Mouse (Mus musculus) monocyte, adult 2 months (primary cell): ENCODE data around the gene 1700010I14Rik.

ENCODE experiments used
- DNase-seq, 2 experiments: peaks; one replicate each; pipeline ENCODE4 v3.0.0; 2022; ENCODE audit warnings: low spot score in 2 of 2, low read depth in 1 of 2

1700010I14Rik gene

DNA sequence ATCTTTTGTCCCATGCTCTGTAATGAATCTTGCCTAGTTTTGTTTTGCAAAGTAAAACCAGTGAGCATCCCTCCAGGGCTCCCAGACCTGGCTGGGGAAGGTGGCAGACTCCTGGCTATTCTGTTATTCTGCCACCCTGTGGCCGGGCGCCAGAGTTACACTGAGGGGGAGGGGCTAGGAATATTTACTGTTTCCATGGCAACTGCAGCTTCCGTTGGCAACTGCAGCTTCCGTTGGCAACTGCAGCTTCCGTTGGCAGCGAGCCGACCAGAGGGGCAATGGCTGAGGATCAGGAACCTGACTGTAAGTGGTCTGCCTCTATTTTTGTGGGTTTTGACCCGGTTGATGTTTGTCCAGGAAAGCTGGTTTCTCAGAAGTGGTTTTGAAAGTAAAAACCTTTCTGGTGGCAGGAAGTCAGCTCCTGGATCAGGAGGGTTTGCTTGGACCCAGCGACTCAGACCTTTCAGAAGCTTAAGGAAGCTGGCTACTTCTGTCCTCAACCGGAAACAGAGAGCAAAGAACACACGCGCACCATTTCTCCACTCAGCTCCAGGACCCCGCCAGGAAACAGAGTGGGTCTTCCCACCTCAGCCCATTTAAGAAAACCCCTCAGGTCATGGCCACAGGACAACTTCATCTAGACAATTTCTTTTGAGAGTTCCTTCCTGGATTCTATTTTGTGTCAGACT is at the start of gene 1700010I14Rik:
1700010I14Rik (plus strand) TSS at position 215 of the 689 bp plus-strand sequence.
- DNase-seq: peak; percentile 65 to 67

DNA sequence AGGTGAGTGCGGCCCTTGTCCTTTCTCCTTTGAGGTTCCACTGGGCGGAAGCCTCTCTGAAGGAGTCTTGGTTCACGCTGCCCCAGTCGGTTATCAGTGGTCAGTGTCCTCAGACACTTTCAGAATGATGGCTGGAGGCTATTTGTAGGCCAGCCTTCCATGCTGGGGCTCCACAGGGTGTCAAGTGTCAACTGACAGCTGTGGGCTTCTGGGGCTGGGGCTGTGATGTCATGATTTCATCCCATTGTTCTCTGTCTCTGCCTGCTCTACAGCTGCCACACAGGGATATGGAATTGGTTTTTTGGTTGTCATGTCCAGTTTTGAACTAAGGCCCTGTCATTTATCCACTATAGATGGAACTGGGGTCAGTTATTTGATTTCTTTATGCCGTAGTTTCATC is 36.5 kb upstream of the 1700010I14Rik start:
- no peak for DNase-seq

- DNase-seq: no peak
Observed at GRCm38 (mm10) chr17:8952951-8953350, 35.2 kb upstream of the 1700010I14Rik start.

DNA sequence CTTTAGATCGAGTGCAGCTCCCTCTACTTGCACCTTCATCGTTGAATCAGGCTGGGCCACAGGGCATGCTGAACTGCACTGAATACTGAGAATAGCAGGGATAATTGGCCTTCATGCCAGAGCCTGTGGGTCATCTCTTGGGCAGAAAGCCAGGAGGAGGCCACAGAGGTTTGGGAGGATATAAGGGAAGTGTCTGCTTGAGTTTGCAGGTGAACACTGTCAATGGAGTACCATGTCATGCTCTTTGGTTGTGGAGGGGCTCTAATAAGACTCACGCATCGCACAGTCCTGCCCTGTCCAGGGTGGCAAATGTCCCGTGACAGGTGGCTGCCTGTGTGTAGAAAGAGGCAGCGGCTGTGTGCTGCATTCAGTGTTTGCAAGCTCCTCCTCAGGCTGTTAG is 30.0 kb upstream of the 1700010I14Rik start:
- no peak for DNase-seq

DNA sequence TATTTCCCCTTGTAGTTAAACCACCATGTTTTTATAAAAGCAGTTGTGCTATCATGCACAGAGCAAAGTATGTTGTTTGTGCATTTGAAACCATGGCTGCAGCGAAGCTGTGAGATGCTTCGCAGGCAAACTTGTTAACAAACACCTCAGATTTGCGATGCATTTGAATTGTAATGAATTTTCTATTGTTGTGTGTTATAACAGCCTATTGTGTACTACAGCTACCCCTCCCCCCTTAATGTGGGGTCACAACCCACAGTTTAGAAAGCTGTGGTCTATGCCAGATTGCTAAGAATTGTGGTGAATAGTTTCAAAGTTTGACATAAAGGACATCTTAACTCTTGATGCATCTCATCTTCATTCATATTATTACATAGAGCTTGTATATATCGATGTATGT is 27.7 kb upstream of the 1700010I14Rik start:
- no peak for DNase-seq

DNA sequence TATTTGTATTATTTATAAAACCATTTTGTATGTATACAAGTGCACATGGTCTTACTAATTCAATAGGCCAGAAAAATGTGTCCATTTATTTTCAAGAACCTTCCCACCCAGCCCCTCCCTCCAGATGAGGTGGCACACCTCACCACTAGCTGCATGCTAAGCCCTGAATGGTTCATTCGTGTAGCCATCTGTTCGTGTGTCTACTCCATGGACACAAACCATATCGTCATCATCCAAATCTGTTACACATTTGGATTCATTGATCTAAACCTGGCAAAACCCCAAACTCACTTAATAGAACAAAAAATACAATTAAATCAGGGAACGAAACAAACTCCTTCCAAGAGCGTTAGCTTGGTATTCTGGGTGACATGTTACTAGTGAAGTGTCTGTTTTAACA is 27.0 kb upstream of the 1700010I14Rik start:
- no peak for DNase-seq

GRCm38 (mm10) chr17:8961644-8962043 is 26.5 kb upstream of the 1700010I14Rik start:
- no peak for DNase-seq

DNA sequence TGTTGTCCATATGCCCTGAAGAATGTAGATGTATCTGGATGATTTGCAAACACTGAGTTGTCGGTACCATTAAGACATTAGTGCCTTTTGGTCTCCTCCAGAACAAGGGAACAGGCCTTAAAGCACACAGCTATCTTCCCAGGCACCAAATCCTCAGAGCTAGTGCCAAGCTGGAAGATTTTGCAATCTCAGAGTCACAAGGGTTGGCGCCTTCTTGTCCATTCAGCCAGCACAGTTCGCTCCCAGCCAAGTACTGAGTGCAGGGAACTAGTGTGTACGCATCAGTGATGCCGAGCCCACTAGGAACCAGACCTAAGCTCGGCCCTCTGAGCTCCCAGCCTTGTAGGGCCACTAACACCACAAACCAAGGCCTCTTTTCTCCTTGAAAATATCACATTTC is 23.0 kb upstream of the 1700010I14Rik start:
- no peak for DNase-seq

GRCm38 (mm10) chr17:8972152-8972854 is 15.8 kb upstream of the 1700010I14Rik start:
- no peak for DNase-seq

DNA sequence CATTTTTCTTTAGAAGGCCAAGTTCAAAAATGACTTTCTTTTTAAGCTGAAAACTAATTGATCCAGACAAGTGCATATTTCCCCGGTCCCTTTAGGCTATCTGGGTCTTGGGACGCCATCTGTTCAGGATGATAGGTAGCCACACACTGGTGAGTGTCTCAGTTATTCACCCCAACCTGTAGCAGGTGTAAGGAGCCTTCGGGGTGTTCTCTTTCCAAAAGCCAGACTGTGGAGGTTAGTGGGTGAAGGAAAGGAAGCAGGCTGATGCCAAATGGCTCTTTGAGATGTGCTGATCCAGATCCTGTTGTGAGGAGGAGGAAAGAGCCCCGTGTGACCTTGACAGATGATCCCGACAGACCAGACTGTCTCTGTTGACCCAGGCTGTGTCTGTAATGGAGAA is 14.8 kb upstream of the 1700010I14Rik start:
- no peak for DNase-seq

DNA sequence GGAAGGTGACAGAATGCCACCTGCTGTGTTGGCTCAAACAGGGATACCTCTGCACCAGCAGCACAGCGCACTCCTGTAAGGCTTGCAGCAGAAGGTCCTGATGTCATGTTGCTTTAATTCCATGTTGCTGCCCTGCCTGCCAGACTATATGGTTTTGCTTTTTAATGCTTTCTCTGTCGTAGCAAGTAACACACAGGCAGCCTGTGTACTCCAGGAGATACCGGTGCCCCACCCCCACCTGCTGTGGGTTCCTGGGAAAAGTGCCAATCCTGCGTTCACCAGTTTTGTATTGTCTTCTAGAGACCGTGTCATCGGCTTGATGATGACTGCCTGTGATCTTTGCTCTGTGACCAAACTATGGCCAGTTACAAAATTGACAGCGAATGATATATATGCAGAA is 13.7 kb upstream of the 1700010I14Rik start:
- no peak for DNase-seq

DNA sequence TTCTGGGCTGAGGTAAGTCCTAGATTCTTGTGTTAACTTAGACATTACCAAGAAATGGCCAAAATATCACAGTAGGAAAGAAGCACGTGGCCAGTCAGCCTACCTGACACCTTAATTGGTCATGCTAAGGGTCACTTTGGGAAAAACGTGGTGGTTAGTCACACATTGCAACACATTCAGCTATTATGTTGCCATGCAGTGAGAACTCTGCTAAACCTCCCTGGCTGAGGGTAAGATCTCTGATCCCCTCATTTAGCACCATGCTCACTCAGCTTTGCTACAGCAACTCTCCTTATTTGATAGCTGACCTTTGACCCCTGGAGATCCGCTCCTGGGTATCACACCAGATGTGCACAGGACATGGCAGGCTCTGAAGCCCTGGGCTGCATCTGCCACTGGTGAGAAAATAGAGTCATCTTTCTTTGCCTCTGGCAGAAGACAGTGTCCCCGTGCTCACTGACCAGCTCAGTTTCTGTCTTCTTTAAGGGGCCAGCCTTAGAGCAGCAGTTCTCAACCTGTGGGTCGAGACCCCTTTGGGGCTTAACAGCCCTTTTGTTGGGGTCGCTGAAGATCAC is 13.2 kb upstream of the 1700010I14Rik start:
- DNase-seq: no peak

- DNase-seq: no peak
Observed at GRCm38 (mm10) chr17:8976745-8977144, 11.4 kb upstream of the 1700010I14Rik start.

DNA sequence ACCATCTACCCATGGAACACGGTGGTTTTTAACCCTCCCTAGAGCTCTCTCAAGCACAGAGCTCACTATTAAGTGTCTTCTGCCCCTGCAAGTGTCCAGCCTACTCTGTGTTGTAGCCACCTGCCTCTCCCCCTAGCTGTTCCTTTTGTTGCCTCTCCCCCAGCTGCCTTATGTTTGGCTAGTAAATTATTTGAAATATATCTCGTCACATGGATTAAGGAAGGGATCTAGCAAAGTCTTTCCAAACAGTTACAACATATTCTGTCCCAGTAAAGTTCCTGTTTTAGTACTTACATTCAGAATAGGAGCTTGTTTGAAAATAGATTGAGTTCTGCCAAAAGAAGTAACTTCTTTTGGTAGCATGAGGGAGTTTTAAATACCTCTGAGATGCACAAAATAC is 10.9 kb upstream of the 1700010I14Rik start:
- no peak for DNase-seq

DNA sequence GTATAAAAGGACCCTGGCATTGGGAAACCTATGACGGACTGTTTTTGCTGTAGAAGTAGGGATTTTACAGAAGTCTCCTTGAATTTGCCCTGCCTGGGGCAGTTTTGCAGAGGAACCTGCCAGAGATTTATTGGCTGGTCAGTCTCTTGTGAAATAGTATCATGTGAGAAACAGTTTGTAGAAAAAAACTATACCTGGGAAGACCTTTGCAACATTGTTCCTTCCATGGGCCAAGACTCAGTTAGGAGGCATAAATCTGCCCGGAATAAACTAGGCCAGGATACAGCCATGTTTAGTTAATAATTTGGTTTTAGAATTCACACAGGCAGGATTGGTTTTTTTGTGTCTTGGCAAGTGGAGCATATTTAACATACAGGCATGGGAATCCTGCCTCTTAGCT is 4.6 kb upstream of the 1700010I14Rik start:
- DNase-seq: no peak

DNA sequence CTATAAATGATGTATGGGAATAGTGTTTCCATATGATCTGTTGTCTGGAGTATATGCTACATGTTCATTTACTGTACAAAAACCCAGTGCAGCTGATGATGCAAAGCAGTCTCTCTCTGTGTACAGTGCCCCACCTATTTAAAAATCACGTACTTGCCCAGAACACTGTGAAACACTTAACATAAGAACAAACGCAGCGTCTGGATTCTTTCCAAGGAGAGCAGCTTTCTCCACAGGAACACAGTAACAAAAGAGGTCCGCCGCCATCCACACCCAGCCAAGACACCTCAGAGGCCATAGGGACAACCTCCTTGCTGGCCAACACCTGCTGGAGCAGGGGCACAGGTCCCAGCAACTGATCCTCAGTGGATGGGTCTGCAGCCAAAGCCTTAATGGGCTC is 2.4 kb upstream of the 1700010I14Rik start:
- DNase-seq: no peak

- DNase-seq: no peak
Observed at GRCm38 (mm10) chr17:8986551-8986950, 1.6 kb upstream of the 1700010I14Rik start.

- no peak for DNase-seq
Observed at GRCm38 (mm10) chr17:8987369-8987768, 764 bp upstream of the 1700010I14Rik start.

DNA sequence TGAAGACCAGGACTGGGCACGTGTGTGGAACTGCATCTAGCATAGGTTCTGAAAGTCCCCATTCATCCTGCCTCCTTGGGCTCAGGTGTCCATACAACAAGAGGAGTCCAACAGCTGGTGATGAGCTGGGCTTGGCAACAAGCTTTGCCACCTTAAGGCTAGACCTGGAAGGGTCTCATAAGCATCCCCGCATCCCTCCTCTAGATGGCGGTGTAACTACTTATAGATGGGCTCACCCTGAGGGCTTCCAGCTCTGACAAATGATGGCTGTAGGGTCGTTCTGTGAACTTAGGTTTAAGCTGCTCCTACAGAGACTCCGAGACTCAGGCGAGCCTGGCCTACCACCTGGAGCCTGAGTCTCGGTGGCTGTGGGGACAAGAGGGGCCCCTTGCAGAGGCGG is 3.0 kb downstream of the 1700010I14Rik start:
- DNase-seq: no peak

DNA sequence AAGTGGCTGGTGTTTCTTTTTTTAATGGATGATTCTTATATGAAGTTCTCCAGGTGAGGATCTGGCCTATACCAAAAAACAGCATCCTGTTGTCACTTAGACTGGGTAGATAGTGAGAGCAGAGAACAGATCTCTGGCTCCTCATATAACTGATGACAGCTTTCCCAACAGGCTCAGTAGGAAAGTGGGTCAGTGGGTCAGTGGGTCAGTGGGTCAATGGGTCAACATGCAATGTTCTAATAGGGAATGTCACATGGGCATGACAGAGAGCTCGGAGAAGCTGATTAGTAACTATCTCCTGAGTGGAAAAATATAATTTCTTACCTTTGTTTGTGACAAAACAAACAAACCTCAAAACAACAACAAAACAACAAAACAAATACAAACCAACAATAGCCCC is 7.2 kb downstream of the 1700010I14Rik start:
- no peak for DNase-seq

DNA sequence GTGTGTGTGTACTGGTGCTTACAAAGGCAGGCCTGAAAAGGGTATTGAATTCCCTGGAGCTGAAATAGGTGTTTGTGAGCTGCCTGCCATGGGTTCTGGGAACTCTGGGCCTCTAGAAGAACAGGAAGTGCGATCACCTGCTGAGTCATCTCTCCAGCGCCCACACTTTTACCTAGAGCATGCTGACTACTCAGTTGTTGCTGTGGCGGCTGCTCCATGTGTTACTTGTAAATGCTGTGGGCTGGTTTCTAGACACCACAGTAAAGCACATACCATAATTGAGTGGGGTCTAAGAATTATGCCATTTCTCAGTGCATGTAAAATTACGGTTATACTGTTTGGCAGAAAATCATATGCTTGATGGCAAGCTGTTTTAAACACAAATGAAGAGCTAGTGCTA is 14.3 kb downstream of the 1700010I14Rik start:
- DNase-seq: no peak

GRCm38 (mm10) chr17:9004516-9004915 is 16.4 kb downstream of the 1700010I14Rik start:
- no peak for DNase-seq
